Mouse (Mus musculus): Measurements from ENCODE around the gene Ptpro. TPM values are rescaled to one million over a fixed set of nuclear protein-coding genes. Genes with fewer than 3 reads are reported as not detected.

The Ptpro gene
- total RNA-seq, 1 experiment = 0.31 TPM

DNA sequence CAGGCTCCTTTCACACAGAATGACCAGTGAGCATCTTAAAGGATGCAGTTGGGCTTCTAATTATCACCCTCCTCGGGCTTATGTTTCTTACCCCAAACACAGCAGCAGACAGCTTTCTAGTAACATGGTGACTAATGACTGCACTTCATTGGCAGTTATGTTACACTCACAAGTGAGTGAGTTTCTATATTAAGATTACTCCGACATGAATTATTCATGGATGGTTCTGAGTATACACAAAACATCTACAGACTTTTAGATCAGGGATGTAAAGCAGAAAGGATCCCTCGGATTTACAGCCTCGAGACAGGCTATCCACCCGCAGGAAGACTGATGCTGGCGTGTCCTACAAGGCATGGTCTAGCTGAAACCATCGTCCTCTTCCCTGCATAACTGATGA lies 230.8 kb downstream of the Ptpro start:
- Histone ChIP-seq H3K9ac (ENCODE audit: insufficient read depth, low read depth, low read length, poor library complexity, severe bottlenecking) (no peak overlapping the region), H3K36me3 (ENCODE audit: control insufficient read depth, insufficient read depth, low read length, poor library complexity, severe bottlenecking) (peaks cover 3% of the 10 kb centered on the region; the same call in 1 of the 2 replicates), H3K9me3 (ENCODE audit: control insufficient read depth, insufficient read depth, low read depth, low read length) (no peaks in the 10 kb centered on the region), H3K4me3 (ENCODE audit: insufficient read depth in 1 of 2, low read depth in 1 of 2, low read length in 2 of 2, poor library complexity in 1 of 2, severe bottlenecking in 1 of 2) (no peak overlapping the region), H3K4me1 (ENCODE audit: control insufficient read depth in 2 of 2, insufficient read depth in 2 of 2, low read length in 2 of 2, poor library complexity in 1 of 2) (peaks cover 0 to 3% of the 10 kb centered on the region in 2 experiments; a peak in 1 of 4 replicates), H3K27ac (ENCODE audit: insufficient read depth, low read depth, low read length, poor library complexity, severe bottlenecking) (no peak overlapping the region)
- DNase-seq (ENCODE audit: low read depth, low spot score) = no peak
- in situ Hi-C loops (cut with MboI; ENCODE audit: low sequenced_read_pairs in 2 of 2, unreplicated experiment in 2 of 2) = no loop called here
- TF ChIP-seq MAFK (IDR thresholded peaks at IDR 0.05; ENCODE audit: insufficient read depth, low read depth, low read length) (no peak), CHD2 (IDR thresholded peaks at IDR 0.05; ENCODE audit: low read depth, low read length) (no peak), ZC3H11A (IDR thresholded peaks at IDR 0.05; ENCODE audit: borderline replicate concordance, low read depth, low read length) (no peak), HCFC1 (IDR thresholded peaks at IDR 0.05; ENCODE audit: borderline replicate concordance, insufficient read depth, low read length) (no peak), ZNF384 (IDR thresholded peaks at IDR 0.05; ENCODE audit: low read depth, low read length) (no peak)

DNA sequence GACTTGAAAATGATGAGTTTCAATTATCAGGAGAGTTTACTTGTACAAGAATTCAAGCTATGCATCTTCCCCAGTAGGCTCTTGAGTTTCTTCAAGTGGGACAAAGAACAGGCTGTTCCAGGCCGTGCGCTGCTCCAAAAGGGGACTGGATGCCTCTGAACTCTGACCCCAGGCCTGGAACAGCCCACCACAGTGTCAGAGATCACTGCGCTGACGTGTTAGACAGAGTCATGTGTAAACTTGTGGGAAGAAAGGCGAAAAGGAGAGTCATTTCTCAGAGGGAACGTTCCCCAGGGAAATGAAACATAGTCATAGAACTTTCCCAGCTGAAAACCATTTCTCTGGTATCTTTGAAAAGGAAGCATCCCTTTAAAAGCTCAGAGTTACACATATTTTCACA lies 235.3 kb downstream of the Ptpro start:
- H3K27ac ChIP-seq (ENCODE audit: insufficient read depth, low read depth, low read length, poor library complexity, severe bottlenecking) = no peak overlapping the region
- no peak for TF ChIP-seq CHD2 (IDR thresholded peaks at IDR 0.05; ENCODE audit: low read depth, low read length)
- no peak for TF ChIP-seq ZNF384 (IDR thresholded peaks at IDR 0.05; ENCODE audit: low read depth, low read length)
- TF ChIP-seq MAFK (IDR thresholded peaks at IDR 0.05; ENCODE audit: insufficient read depth, low read depth, low read length) = no peak
- no peak for TF ChIP-seq ZC3H11A (IDR thresholded peaks at IDR 0.05; ENCODE audit: borderline replicate concordance, low read depth, low read length)
- no peak for TF ChIP-seq HCFC1 (IDR thresholded peaks at IDR 0.05; ENCODE audit: borderline replicate concordance, insufficient read depth, low read length)
- no peak for DNase-seq (ENCODE audit: low read depth, low spot score)

DNA sequence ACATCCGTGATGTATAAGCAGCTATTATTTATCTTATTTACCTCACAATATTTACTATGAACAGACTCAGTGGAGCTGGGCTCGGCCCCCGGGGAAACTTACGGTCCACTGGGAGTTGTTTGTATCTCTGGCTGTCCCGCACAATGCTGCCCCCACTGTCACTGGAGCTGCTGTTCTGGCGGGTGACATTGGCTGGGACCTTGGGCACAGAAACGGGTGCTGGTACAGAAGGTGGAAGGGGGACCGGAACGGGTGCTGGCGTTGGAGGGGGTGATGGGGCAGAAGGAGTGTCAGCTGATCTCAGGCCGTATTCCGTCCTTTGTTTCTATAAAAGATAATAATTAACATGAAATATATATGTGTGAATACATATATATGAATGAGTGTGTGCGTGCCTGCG lies 238.0 kb downstream of the Ptpro start:
- DNase-seq (ENCODE audit: low read depth, low spot score) = no peak
- Histone ChIP-seq H3K9me3 (ENCODE audit: control insufficient read depth, insufficient read depth, low read depth, low read length) (no peaks in the 10 kb centered on the region), H3K4me3 (ENCODE audit: insufficient read depth in 1 of 2, low read depth in 1 of 2, low read length in 2 of 2, poor library complexity in 1 of 2, severe bottlenecking in 1 of 2) (no peak overlapping the region), H3K9ac (ENCODE audit: insufficient read depth, low read depth, low read length, poor library complexity, severe bottlenecking) (no peak overlapping the region), H3K27ac (ENCODE audit: insufficient read depth, low read depth, low read length, poor library complexity, severe bottlenecking) (no peak overlapping the region), H3K4me1 (ENCODE audit: control insufficient read depth in 2 of 2, insufficient read depth in 2 of 2, low read length in 2 of 2, poor library complexity in 1 of 2) (peaks cover 5 to 15% of the 10 kb centered on the region in 2 experiments; a peak in 1 of 4 replicates), H3K36me3 (ENCODE audit: control insufficient read depth, insufficient read depth, low read length, poor library complexity, severe bottlenecking) (peaks cover 3% of the 10 kb centered on the region; the same call in 1 of the 2 replicates)
- in situ Hi-C loops (cut with MboI; ENCODE audit: low sequenced_read_pairs in 2 of 2, unreplicated experiment in 2 of 2) = no loop called here
- no peak for TF ChIP-seq ZNF384 (IDR thresholded peaks at IDR 0.05; ENCODE audit: low read depth, low read length)
- TF ChIP-seq HCFC1 (IDR thresholded peaks at IDR 0.05; ENCODE audit: borderline replicate concordance, insufficient read depth, low read length) = no peak
- no peak for TF ChIP-seq ZC3H11A (IDR thresholded peaks at IDR 0.05; ENCODE audit: borderline replicate concordance, low read depth, low read length)
- TF ChIP-seq MAFK (IDR thresholded peaks at IDR 0.05; ENCODE audit: insufficient read depth, low read depth, low read length) = no peak
- no peak for TF ChIP-seq CHD2 (IDR thresholded peaks at IDR 0.05; ENCODE audit: low read depth, low read length)

More for the DNA sequence above, 235.3 kb downstream of the Ptpro start:
- in situ Hi-C loops (cut with MboI; ENCODE audit: low sequenced_read_pairs in 2 of 2, unreplicated experiment in 2 of 2) = no loop called here
- H3K9me3 ChIP-seq (ENCODE audit: control insufficient read depth, insufficient read depth, low read depth, low read length) = no peaks in the 10 kb centered on the region
- H3K9ac ChIP-seq (ENCODE audit: insufficient read depth, low read depth, low read length, poor library complexity, severe bottlenecking) = no peak overlapping the region
- H3K36me3 ChIP-seq (ENCODE audit: control insufficient read depth, insufficient read depth, low read length, poor library complexity, severe bottlenecking) = peaks cover 3% of the 10 kb centered on the region; the same call in 1 of the 2 replicates
- H3K4me3 ChIP-seq (ENCODE audit: insufficient read depth in 1 of 2, low read depth in 1 of 2, low read length in 2 of 2, poor library complexity in 1 of 2, severe bottlenecking in 1 of 2) = no peak overlapping the region
- H3K4me1 ChIP-seq (ENCODE audit: control insufficient read depth in 2 of 2, insufficient read depth in 2 of 2, low read length in 2 of 2, poor library complexity in 1 of 2) = peaks cover 5 to 15% of the 10 kb centered on the region in 2 experiments; a peak in 1 of 4 replicates

DNA sequence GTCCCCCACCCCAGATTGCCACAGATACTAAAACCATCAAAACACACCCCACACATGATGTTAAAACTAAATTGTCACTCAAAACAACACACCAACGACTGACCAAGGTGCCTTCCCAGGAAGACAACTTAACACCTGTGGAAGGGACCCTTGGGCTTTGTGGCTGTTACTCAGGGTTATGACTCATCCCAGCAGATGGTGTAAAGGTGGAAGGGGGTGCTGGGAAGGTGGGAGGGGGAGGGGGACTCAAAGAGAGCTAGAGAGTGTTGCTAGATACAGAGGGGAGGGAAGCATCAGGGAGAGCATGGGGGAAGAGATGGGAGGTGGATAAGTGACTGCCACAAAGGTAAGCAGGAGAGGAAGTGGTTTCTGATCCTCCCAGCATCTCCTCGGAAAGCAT lies 239.5 kb downstream of the Ptpro start:
- in situ Hi-C loops (cut with MboI; ENCODE audit: low sequenced_read_pairs in 2 of 2, unreplicated experiment in 2 of 2) = no loop called here
- H3K27ac ChIP-seq (ENCODE audit: insufficient read depth, low read depth, low read length, poor library complexity, severe bottlenecking) = no peak overlapping the region
- H3K4me1 ChIP-seq (ENCODE audit: control insufficient read depth in 2 of 2, insufficient read depth in 2 of 2, low read length in 2 of 2, poor library complexity in 1 of 2) = peaks cover 5 to 17% of the 10 kb centered on the region in 2 experiments; a peak in 1 of 4 replicates
- no peak for TF ChIP-seq HCFC1 (IDR thresholded peaks at IDR 0.05; ENCODE audit: borderline replicate concordance, insufficient read depth, low read length)
- no peak for TF ChIP-seq CHD2 (IDR thresholded peaks at IDR 0.05; ENCODE audit: low read depth, low read length)
- TF ChIP-seq ZNF384 (IDR thresholded peaks at IDR 0.05; ENCODE audit: low read depth, low read length) = no peak
- TF ChIP-seq MAFK (IDR thresholded peaks at IDR 0.05; ENCODE audit: insufficient read depth, low read depth, low read length) = no peak
- TF ChIP-seq ZC3H11A (IDR thresholded peaks at IDR 0.05; ENCODE audit: borderline replicate concordance, low read depth, low read length) = no peak
- H3K9ac ChIP-seq (ENCODE audit: insufficient read depth, low read depth, low read length, poor library complexity, severe bottlenecking) = no peak overlapping the region
- peaks cover 4% of the 10 kb centered on the region; the same call in 1 of the 2 replicates for H3K36me3 ChIP-seq (ENCODE audit: control insufficient read depth, insufficient read depth, low read length, poor library complexity, severe bottlenecking)
- H3K4me3 ChIP-seq (ENCODE audit: insufficient read depth in 1 of 2, low read depth in 1 of 2, low read length in 2 of 2, poor library complexity in 1 of 2, severe bottlenecking in 1 of 2) = no peak overlapping the region
- no peaks in the 10 kb centered on the region for H3K9me3 ChIP-seq (ENCODE audit: control insufficient read depth, insufficient read depth, low read depth, low read length)
- no peak for DNase-seq (ENCODE audit: low read depth, low spot score)

Measured in ES-E14 (cell line).